Mouse (Mus musculus): Measurements from ENCODE around the gene Nr6a1.

The Nr6a1 gene

GRCm38 (mm10) chr2:38927115-38927979 is at the start of gene Nr6a1:
TSS of gene Nr6a1 (minus strand) at chr2:38927688.
- peak; percentile 82 for DNase-seq

- no peak for DNase-seq
These were observed 48.7 kb upstream of the Nr6a1 start for GRCm38 (mm10) chr2:38975941-38976805.

GRCm38 (mm10) chr2:38975181-38975580 is 47.7 kb upstream of the Nr6a1 start:
- DNase-seq = no peak

GRCm38 (mm10) chr2:38974171-38974570 is 46.7 kb upstream of the Nr6a1 start:
- no peak for DNase-seq

- no peak for DNase-seq
These were observed 46.2 kb upstream of the Nr6a1 start for GRCm38 (mm10) chr2:38973701-38974100.

GRCm38 (mm10) chr2:38973223-38973622 is 45.7 kb upstream of the Nr6a1 start:
- no peak for DNase-seq

GRCm38 (mm10) chr2:38970057-38970456 is 42.6 kb upstream of the Nr6a1 start:
- DNase-seq = no peak

GRCm38 (mm10) chr2:38969650-38970049 is 42.2 kb upstream of the Nr6a1 start:
- DNase-seq = no peak

GRCm38 (mm10) chr2:38964198-38964597 is 36.7 kb upstream of the Nr6a1 start:
- DNase-seq = no peak

- DNase-seq = no peak
These were observed 30.3 kb upstream of the Nr6a1 start for GRCm38 (mm10) chr2:38957671-38958223.

GRCm38 (mm10) chr2:38956062-38956461 is 28.6 kb upstream of the Nr6a1 start:
- DNase-seq = no peak

- DNase-seq = no peak
These were observed 25.8 kb upstream of the Nr6a1 start for GRCm38 (mm10) chr2:38953152-38953883.

- DNase-seq = no peak
These were observed 22.8 kb upstream of the Nr6a1 start for GRCm38 (mm10) chr2:38950281-38950719.

- no peak for DNase-seq
These were observed 20.1 kb upstream of the Nr6a1 start for GRCm38 (mm10) chr2:38947566-38947965.

GRCm38 (mm10) chr2:38944460-38945161 is 17.1 kb upstream of the Nr6a1 start:
- no peak for DNase-seq

GRCm38 (mm10) chr2:38943977-38944376 is 16.5 kb upstream of the Nr6a1 start:
- no peak for DNase-seq

GRCm38 (mm10) chr2:38943161-38943560 is 15.7 kb upstream of the Nr6a1 start:
- DNase-seq = no peak

- no peak for DNase-seq
These were observed 14.4 kb upstream of the Nr6a1 start for GRCm38 (mm10) chr2:38941898-38942297.

GRCm38 (mm10) chr2:38941426-38941825 is 13.9 kb upstream of the Nr6a1 start:
- no peak for DNase-seq

GRCm38 (mm10) chr2:38939047-38939446 is 11.6 kb upstream of the Nr6a1 start:
- DNase-seq = no peak

GRCm38 (mm10) chr2:38938007-38938406 is 10.5 kb upstream of the Nr6a1 start:
- no peak for DNase-seq

GRCm38 (mm10) chr2:38937396-38937795 is 9.9 kb upstream of the Nr6a1 start:
- DNase-seq = no peak
